Mouse (Mus musculus) midbrain, embryonic 13.5 days (tissue): ENCODE measurements around the gene Amy2a3. TPM values are rescaled to one million over a fixed set of nuclear protein-coding genes. Genes with fewer than 3 reads are reported as not detected.
"Not testable (repeated sequence)": the region's sequence is repeated elsewhere in the genome, so short reads cannot be mapped to it uniquely, and the experiment has no call there.

Experiments used
- ATAC-seq: fragments of 200-750 bp; cut with Nextera tagmentation; 2 replicates; pipeline ENCODE4 v1.8.0; 2017; ENCODE audit warnings: mild to moderate bottlenecking, moderate TSS enrichment, moderate library complexity
- H3K27ac ChIP-seq: fragments of 300-500 bp; sonication (generic); 2 replicates; pipeline ENCODE4 v1.5.1; 2015; ENCODE audit warnings: inconsistent platforms, mild to moderate bottlenecking, moderate library complexity
- H3K27me3 ChIP-seq: fragments of 300-500 bp; sonication (generic); 2 replicates; pipeline ENCODE4 v1.6.1; 2015; ENCODE audit warnings: mild to moderate bottlenecking, inconsistent platforms
- H3K36me3 ChIP-seq: fragments of 300-500 bp; sonication (generic); 2 replicates; pipeline ENCODE4 v1.6.1; 2015; ENCODE audit warnings: mild to moderate bottlenecking, inconsistent platforms
- H3K4me1 ChIP-seq: fragments of 300-500 bp; sonication (generic); replicated peaks from 2 replicates; pipeline ENCODE4 v1.6.1; 2015; ENCODE audit warnings: inconsistent platforms
- H3K4me2 ChIP-seq: fragments of 300-500 bp; sonication (generic); replicated peaks from 2 replicates; pipeline ENCODE4 v1.6.1; 2015; ENCODE audit warnings: moderate library complexity, mild to moderate bottlenecking, inconsistent platforms
- H3K4me3 ChIP-seq: fragments of 300-500 bp; sonication (generic); replicated peaks from 2 replicates; pipeline ENCODE4 v1.5.1; 2015; ENCODE audit warnings: mild to moderate bottlenecking, inconsistent platforms
- H3K9ac ChIP-seq: fragments of 300-500 bp; sonication (generic); replicated peaks from 2 replicates; pipeline ENCODE4 v1.6.1; 2015; ENCODE audit warnings: mild to moderate bottlenecking, inconsistent platforms
- H3K9me3 ChIP-seq: fragments of 300-500 bp; sonication (generic); 2 replicates; pipeline ENCODE4 v1.6.1; 2016; ENCODE audit warnings: mild to moderate bottlenecking, inconsistent platforms
- WGBS: fragments of 180-500 bp; shearing (Covaris S2); methylation state at CpG from one replicate; pipeline ENCODE4 v1.1.7; 2015; 5-methylcytosine and 5-hydroxymethylcytosine counted together
- polyA plus RNA-seq: library from polyadenylated mRNA; unstranded; fragments of >200 nt; fragmentation: Nextera tagmentation; extraction: Ambion mirVana; gene quantifications from 2 replicates; pipeline ENCODE4 v1.2.1, GENCODE M21; 2015

The Amy2a3 gene
- polyA plus RNA-seq, result not detected in 2 replicates

DNA sequence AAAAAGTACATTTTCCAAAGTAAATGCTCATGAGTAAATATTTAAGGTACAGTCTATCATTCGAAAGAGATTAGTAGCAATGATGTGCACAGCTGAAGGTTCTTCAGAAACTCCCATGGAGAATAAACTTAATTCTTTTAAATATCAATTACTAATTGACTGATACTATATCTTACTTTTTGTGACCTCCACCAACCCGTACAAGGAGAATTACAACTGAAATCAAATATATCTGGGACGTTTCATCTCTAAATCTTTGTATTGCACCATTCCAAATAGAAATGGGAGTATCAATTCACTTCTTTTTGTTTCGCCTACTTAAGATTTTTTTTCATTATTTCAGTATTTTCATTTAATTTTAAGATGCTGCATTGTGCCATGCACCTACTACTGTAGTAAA lies at the start of gene Amy2a3:
Gene Amy2a3 (minus strand): TSS at position 101 of the 400 bp plus-strand sequence.
- no CpG with 5 or more reads among the region's 4 CpGs for WGBS
- not testable (repeated sequence) for H3K27ac ChIP-seq

DNA sequence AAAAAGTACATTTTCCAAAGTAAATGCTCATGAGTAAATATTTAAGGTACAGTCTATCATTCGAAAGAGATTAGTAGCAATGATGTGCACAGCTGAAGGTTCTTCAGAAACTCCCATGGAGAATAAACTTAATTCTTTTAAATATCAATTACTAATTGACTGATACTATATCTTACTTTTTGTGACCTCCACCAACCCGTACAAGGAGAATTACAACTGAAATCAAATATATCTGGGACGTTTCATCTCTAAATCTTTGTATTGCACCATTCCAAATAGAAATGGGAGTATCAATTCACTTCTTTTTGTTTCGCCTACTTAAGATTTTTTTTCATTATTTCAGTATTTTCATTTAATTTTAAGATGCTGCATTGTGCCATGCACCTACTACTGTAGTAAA lies 32.7 kb upstream of the Amy2a3 start, which contains the start of gene Amy2a2:
Gene Amy2a2 (minus strand): TSS at position 101 of the 400 bp plus-strand sequence.
- H3K27me3 ChIP-seq, ATAC-seq, H3K4me3 ChIP-seq, H3K27ac ChIP-seq, H3K4me2 ChIP-seq, H3K9ac ChIP-seq, H3K36me3 ChIP-seq, H3K9me3 ChIP-seq, H3K4me1 ChIP-seq: not testable (repeated sequence)
- WGBS, result no CpG with 5 or more reads among the region's 4 CpGs

More for the DNA sequence above, at the start of gene Amy2a3:
- H3K4me2 ChIP-seq, ATAC-seq, H3K9me3 ChIP-seq, H3K9ac ChIP-seq, H3K36me3 ChIP-seq, H3K4me1 ChIP-seq, H3K4me3 ChIP-seq, H3K27me3 ChIP-seq: not testable (repeated sequence)

DNA sequence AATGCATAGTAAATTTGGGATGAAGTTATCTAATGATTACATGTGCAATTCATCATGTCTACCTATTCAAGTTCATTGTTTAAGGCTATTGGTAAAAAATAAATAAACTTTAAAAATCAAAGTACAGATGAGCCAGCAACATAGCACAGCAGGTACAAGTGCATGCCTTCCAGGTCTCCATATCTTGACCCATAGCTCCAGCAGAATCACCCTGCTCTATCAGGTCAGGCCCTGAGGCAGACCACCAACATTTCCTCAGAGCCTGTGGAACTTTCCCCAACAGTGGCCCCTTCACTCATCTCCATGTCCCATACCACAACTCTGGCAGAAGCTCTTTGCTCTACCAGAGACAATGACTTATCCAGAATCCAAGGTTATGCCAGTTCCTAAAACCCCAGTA lies 21.6 kb upstream of the Amy2a3 start:
- H3K9ac ChIP-seq, H3K4me2 ChIP-seq, ATAC-seq, H3K27ac ChIP-seq, H3K4me3 ChIP-seq, H3K36me3 ChIP-seq, H3K4me1 ChIP-seq, H3K27me3 ChIP-seq, H3K9me3 ChIP-seq: not testable (repeated sequence)

DNA sequence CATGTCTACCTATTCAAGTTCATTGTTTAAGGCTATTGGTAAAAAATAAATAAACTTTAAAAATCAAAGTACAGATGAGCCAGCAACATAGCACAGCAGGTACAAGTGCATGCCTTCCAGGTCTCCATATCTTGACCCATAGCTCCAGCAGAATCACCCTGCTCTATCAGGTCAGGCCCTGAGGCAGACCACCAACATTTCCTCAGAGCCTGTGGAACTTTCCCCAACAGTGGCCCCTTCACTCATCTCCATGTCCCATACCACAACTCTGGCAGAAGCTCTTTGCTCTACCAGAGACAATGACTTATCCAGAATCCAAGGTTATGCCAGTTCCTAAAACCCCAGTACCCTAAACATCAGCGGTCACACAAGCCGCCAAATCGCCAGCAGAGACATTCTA lies 10.9 kb downstream of the Amy2a3 start:
- ATAC-seq, H3K27me3 ChIP-seq, H3K27ac ChIP-seq, H3K4me2 ChIP-seq, H3K4me3 ChIP-seq, H3K36me3 ChIP-seq, H3K9me3 ChIP-seq, H3K9ac ChIP-seq, H3K4me1 ChIP-seq: not testable (repeated sequence)
- no CpG with 5 or more reads among the region's 3 CpGs for WGBS

DNA sequence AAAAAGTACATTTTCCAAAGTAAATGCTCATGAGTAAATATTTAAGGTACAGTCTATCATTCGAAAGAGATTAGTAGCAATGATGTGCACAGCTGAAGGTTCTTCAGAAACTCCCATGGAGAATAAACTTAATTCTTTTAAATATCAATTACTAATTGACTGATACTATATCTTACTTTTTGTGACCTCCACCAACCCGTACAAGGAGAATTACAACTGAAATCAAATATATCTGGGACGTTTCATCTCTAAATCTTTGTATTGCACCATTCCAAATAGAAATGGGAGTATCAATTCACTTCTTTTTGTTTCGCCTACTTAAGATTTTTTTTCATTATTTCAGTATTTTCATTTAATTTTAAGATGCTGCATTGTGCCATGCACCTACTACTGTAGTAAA lies 32.5 kb downstream of the Amy2a3 start, which contains the start of gene Amy2a4:
Gene Amy2a4 (minus strand): TSS at position 101 of the 400 bp plus-strand sequence.
- H3K9ac ChIP-seq, H3K36me3 ChIP-seq, H3K4me3 ChIP-seq, H3K9me3 ChIP-seq, H3K4me1 ChIP-seq, H3K4me2 ChIP-seq, H3K27ac ChIP-seq, ATAC-seq, H3K27me3 ChIP-seq: not testable (repeated sequence)
- no CpG with 5 or more reads among the region's 4 CpGs for WGBS

DNA sequence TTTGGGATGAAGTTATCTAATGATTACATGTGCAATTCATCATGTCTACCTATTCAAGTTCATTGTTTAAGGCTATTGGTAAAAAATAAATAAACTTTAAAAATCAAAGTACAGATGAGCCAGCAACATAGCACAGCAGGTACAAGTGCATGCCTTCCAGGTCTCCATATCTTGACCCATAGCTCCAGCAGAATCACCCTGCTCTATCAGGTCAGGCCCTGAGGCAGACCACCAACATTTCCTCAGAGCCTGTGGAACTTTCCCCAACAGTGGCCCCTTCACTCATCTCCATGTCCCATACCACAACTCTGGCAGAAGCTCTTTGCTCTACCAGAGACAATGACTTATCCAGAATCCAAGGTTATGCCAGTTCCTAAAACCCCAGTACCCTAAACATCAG lies 43.6 kb downstream of the Amy2a3 start:
- ATAC-seq, H3K4me2 ChIP-seq, H3K27me3 ChIP-seq, H3K36me3 ChIP-seq, H3K4me1 ChIP-seq, H3K9ac ChIP-seq, H3K4me3 ChIP-seq, H3K27ac ChIP-seq, H3K9me3 ChIP-seq: not testable (repeated sequence)

- H3K9me3 ChIP-seq, H3K36me3 ChIP-seq, H3K27me3 ChIP-seq, H3K9ac ChIP-seq, H3K4me3 ChIP-seq, ATAC-seq, H3K4me2 ChIP-seq, H3K4me1 ChIP-seq, H3K27ac ChIP-seq: not testable (repeated sequence)
Measured at GRCm38 (mm10) chr3:113279586-113279985, 44.3 kb downstream of the Amy2a3 start.

Other genes with a start within 250 kb of the Amy2a3 start
- gene Amy2a5, start 65.2 kb downstream of the Amy2a3 start, polyA plus RNA-seq, result 0.46 and 0.48 TPM in 2 replicates
- not detected in 2 replicates for gene Amy2a4, start 32.6 kb downstream of the Amy2a3 start, polyA plus RNA-seq
- gene Amy2a2, start 32.6 kb upstream of the Amy2a3 start, polyA plus RNA-seq, result not detected in 2 replicates
- 1.1 and 1.5 TPM in 2 replicates for gene Amy2a1, start 208.4 kb upstream of the Amy2a3 start, polyA plus RNA-seq